Mouse (Mus musculus) C2C12 (cell line): ENCODE results near the gene Wwc1. TPM values are rescaled to one million over a fixed set of nuclear protein-coding genes. Genes with fewer than 3 reads are reported as not detected.
A peak's percentile ranks its signal among the peaks of the same experiment; 100 is the strongest.

Experiments
- H3K27me3 ChIP-seq: one replicate; pipeline ENCODE4 v1.6.1; 2011; ENCODE audit not compliant: control insufficient read depth, insufficient read depth, insufficient read length
- H3K36me3 ChIP-seq: one replicate; pipeline ENCODE4 v1.6.1; 2011; ENCODE audit not compliant: control insufficient read depth, insufficient read depth
- H3K4me3 ChIP-seq: one replicate; pipeline ENCODE4 v1.5.1; 2011; ENCODE audit warnings: mild to moderate bottlenecking, control low read depth; ENCODE audit not compliant: poor library complexity, insufficient read depth, severe bottlenecking
- H3K79me2 ChIP-seq: one replicate; pipeline ENCODE4 v1.6.1; 2011; ENCODE audit not compliant: control insufficient read depth, insufficient read depth
- H3K79me3 ChIP-seq: one replicate; pipeline ENCODE4 v1.6.1; 2011; ENCODE audit warnings: low read depth, control low read depth
- H3ac ChIP-seq: one replicate; pipeline ENCODE3; 2011; ENCODE audit warnings: low read depth; ENCODE audit not compliant: control insufficient read depth, insufficient read length
- CEBPB ChIP-seq: IDR thresholded peaks from one replicate; pipeline ENCODE4 v1.6.1; 2011; ENCODE audit warnings: low read depth, mild to moderate bottlenecking, control low read depth, moderate library complexity
- CTCF ChIP-seq: IDR thresholded peaks from one replicate; pipeline ENCODE4 v1.5.1; 2011; ENCODE audit not compliant: control insufficient read depth, insufficient read depth, insufficient read length
- FOSL1 ChIP-seq: IDR thresholded peaks from one replicate; pipeline ENCODE4 v1.8.0; 2011; ENCODE audit warnings: mild to moderate bottlenecking, low read length; ENCODE audit not compliant: poor library complexity, insufficient read depth, severe bottlenecking
- MAX ChIP-seq: IDR thresholded peaks from one replicate; pipeline ENCODE4 v1.6.1; 2011; ENCODE audit warnings: mild to moderate bottlenecking, control low read depth
- MYOD1 ChIP-seq: IDR thresholded peaks from one replicate; pipeline ENCODE4 v1.6.1; 2011; ENCODE audit warnings: low read depth; ENCODE audit not compliant: control insufficient read depth, insufficient read length
- MYOG ChIP-seq: IDR thresholded peaks from one replicate; pipeline ENCODE4 v1.6.1; 2011; ENCODE audit not compliant: control insufficient read depth, insufficient read length; ENCODE audit errors: extremely low read depth
- USF1 ChIP-seq: IDR thresholded peaks from one replicate; pipeline ENCODE4 v1.6.1; 2011; ENCODE audit warnings: low read depth, mild to moderate bottlenecking, control low read depth, moderate library complexity
- polyA plus RNA-seq: library from polyadenylated mRNA; unstranded; fragments of >200 nt; fragmentation: generic; extraction: Trizol; gene quantifications from one replicate; pipeline ENCODE4 v1.2.1, GENCODE M21; 2012; ENCODE audit warnings: missing spikeins

Gene Wwc1
- polyA plus RNA-seq, 1 experiment: 4.6 TPM

GRCm38 (mm10) chr11:36000585-36001281 is 20.4 kb upstream of the Wwc1 start:
- no peaks in the 10 kb centered on the region for H3K79me2 ChIP-seq
- no peaks in the 10 kb centered on the region for H3K79me3 ChIP-seq
- H3ac ChIP-seq: no peak overlapping the region
- TF ChIP-seq FOSL1: no peak
- TF ChIP-seq MYOD1: no peak
- no peak for TF ChIP-seq MYOG
- TF ChIP-seq USF1: no peak
- no peak for TF ChIP-seq CEBPB
- no peak for TF ChIP-seq MAX
- no peak for TF ChIP-seq CTCF
- peaks cover 3% of the 10 kb centered on the region for H3K27me3 ChIP-seq
- H3K36me3 ChIP-seq: no peaks in the 10 kb centered on the region
- no peak overlapping the region for H3K4me3 ChIP-seq

- Histone ChIP-seq H3K36me3 (no peaks in the 10 kb centered on the region), H3K27me3 (peaks cover 3% of the 10 kb centered on the region), H3ac (no peak overlapping the region), H3K79me2 (no peaks in the 10 kb centered on the region), H3K4me3 (no peak overlapping the region), H3K79me3 (no peaks in the 10 kb centered on the region)
- TF ChIP-seq CTCF (no peak), CEBPB (no peak), MYOG (no peak), MYOD1 (no peak), MAX (no peak), FOSL1 (no peak), USF1 (no peak)
Measured at GRCm38 (mm10) chr11:36000038-36000437, 19.7 kb upstream of the Wwc1 start.

- Histone ChIP-seq H3K36me3 (no peaks in the 10 kb centered on the region), H3K27me3 (peaks cover 3% of the 10 kb centered on the region), H3K4me3 (no peak overlapping the region), H3ac (no peak overlapping the region), H3K79me2 (no peaks in the 10 kb centered on the region), H3K79me3 (no peaks in the 10 kb centered on the region)
- TF ChIP-seq MYOG (no peak), FOSL1 (peak; percentile 45), MAX (peak; percentile 43), CEBPB (no peak), MYOD1 (peak; percentile 77)
Measured at GRCm38 (mm10) chr11:35998048-35998447, 17.7 kb upstream of the Wwc1 start.

GRCm38 (mm10) chr11:35995310-35995709 is 15.0 kb upstream of the Wwc1 start:
- Histone ChIP-seq H3K4me3 (no peak overlapping the region), H3ac (no peak overlapping the region), H3K36me3 (no peaks in the 10 kb centered on the region), H3K27me3 (peaks cover 5% of the 10 kb centered on the region), H3K79me2 (no peaks in the 10 kb centered on the region), H3K79me3 (no peaks in the 10 kb centered on the region)
- no peak for TF ChIP-seq USF1
- TF ChIP-seq FOSL1: no peak
- no peak for TF ChIP-seq MAX
- no peak for TF ChIP-seq MYOD1
- no peak for TF ChIP-seq CEBPB
- TF ChIP-seq CTCF: no peak
- no peak for TF ChIP-seq MYOG

- H3K79me3 ChIP-seq: no peaks in the 10 kb centered on the region
- no peaks in the 10 kb centered on the region for H3K36me3 ChIP-seq
- TF ChIP-seq MYOD1 (no peak), MAX (no peak), FOSL1 (no peak), USF1 (no peak), CEBPB (no peak), CTCF (no peak), MYOG (no peak)
Measured at GRCm38 (mm10) chr11:35991846-35992245, 11.5 kb upstream of the Wwc1 start.

GRCm38 (mm10) chr11:35989967-35990366 is 9.6 kb upstream of the Wwc1 start:
- Histone ChIP-seq H3K79me2 (no peaks in the 10 kb centered on the region), H3ac (no peak overlapping the region), H3K79me3 (no peaks in the 10 kb centered on the region), H3K36me3 (no peaks in the 10 kb centered on the region), H3K4me3 (no peak overlapping the region), H3K27me3 (peaks cover 5% of the 10 kb centered on the region)
- TF ChIP-seq CTCF: no peak

More at GRCm38 (mm10) chr11:35991846-35992245, 11.5 kb upstream of the Wwc1 start:
- Histone ChIP-seq H3ac (no peak overlapping the region), H3K27me3 (peaks cover 5% of the 10 kb centered on the region), H3K79me2 (no peaks in the 10 kb centered on the region), H3K4me3 (no peak overlapping the region)
